Mouse (Mus musculus) cerebellum, postnatal 14 days (tissue): Measurements from ENCODE around the gene Tcirg1.

Source experiments
- DNase-seq, 2 experiments: peaks; one replicate each; pipeline ENCODE4 v3.0.0; 2021; ENCODE audit warnings: mixed read lengths in 2 of 2

The Tcirg1 gene

GRCm38 (mm10) chr19:3906795-3907786 lies at the start of gene Tcirg1:
TSS of gene Tcirg1 (minus strand) at chr19:3907133.
- DNase-seq: peak; percentile 48 to 51

- DNase-seq: peak; percentile 56 to 58
Measured at GRCm38 (mm10) chr19:3955804-3956203, 48.9 kb upstream of the Tcirg1 start.

- DNase-seq: no peak
Measured at GRCm38 (mm10) chr19:3955033-3955432, 48.1 kb upstream of the Tcirg1 start.

- DNase-seq: no peak
Measured at GRCm38 (mm10) chr19:3952099-3952498, 45.2 kb upstream of the Tcirg1 start.

GRCm38 (mm10) chr19:3951461-3951860 lies 44.5 kb upstream of the Tcirg1 start:
- no peak for DNase-seq

- no peak for DNase-seq
Measured at GRCm38 (mm10) chr19:3950331-3950730, 43.4 kb upstream of the Tcirg1 start.

GRCm38 (mm10) chr19:3948546-3948945 lies 41.6 kb upstream of the Tcirg1 start:
- no peak for DNase-seq

GRCm38 (mm10) chr19:3947813-3948212 lies 40.9 kb upstream of the Tcirg1 start:
- DNase-seq: no peak

- DNase-seq: peak; percentile 89 to 90
Measured at GRCm38 (mm10) chr19:3946715-3947114, 39.8 kb upstream of the Tcirg1 start.

- no peak for DNase-seq
Measured at GRCm38 (mm10) chr19:3945872-3946564, 39.1 kb upstream of the Tcirg1 start.

- DNase-seq: no peak
Measured at GRCm38 (mm10) chr19:3942986-3943735, 36.2 kb upstream of the Tcirg1 start.

- DNase-seq: no peak
Measured at GRCm38 (mm10) chr19:3942315-3942714, 35.4 kb upstream of the Tcirg1 start.

- peak; percentile 47 to 66 for DNase-seq
Measured at GRCm38 (mm10) chr19:3935896-3936850, 29.2 kb upstream of the Tcirg1 start.

- DNase-seq: peak in 1 of 2 experiments; percentile 22
Measured at GRCm38 (mm10) chr19:3935032-3935895, 28.3 kb upstream of the Tcirg1 start, which contains the start of gene Unc93b1. TSS of gene Unc93b1 (plus strand) at chr19:3935186.

- no peak for DNase-seq
Measured at GRCm38 (mm10) chr19:3931716-3932115, 24.8 kb upstream of the Tcirg1 start.

GRCm38 (mm10) chr19:3930262-3931057 lies 23.5 kb upstream of the Tcirg1 start:
- peak in 1 of 2 experiments; percentile 32 for DNase-seq

GRCm38 (mm10) chr19:3929211-3929941 lies 22.4 kb upstream of the Tcirg1 start, which contains the start of gene Aldh3b1:
TSS of gene Aldh3b1 (minus strand) at chr19:3929808.
- DNase-seq: peak; percentile 86 to 92

- no peak for DNase-seq
Measured at GRCm38 (mm10) chr19:3928779-3929178, 21.8 kb upstream of the Tcirg1 start.

- no peak for DNase-seq
Measured at GRCm38 (mm10) chr19:3927989-3928388, 21.1 kb upstream of the Tcirg1 start.
